Mouse (Mus musculus) embryo, embryonic 10.5 days (tissue): ENCODE measurements around the gene Cga.
A peak's percentile ranks its signal among the peaks of the same experiment; 100 is the strongest.

Source experiments
- DNase-seq: peaks from one replicate; pipeline ENCODE4 v3.0.0-alpha.2; 2015; ENCODE audit warnings: low spot score

Gene Cga

GRCm38 (mm10) chr4:34893479-34893878 is at the start of gene Cga:
Gene Cga, plus strand, starts transcription at chr4:34893779.
- DNase-seq: no peak

- DNase-seq: no peak
These were observed 49.7 kb upstream of the Cga start for GRCm38 (mm10) chr4:34843839-34844238.

- DNase-seq: no peak
These were observed 45.8 kb upstream of the Cga start for GRCm38 (mm10) chr4:34847679-34848309.

- DNase-seq: no peak
These were observed 43.4 kb upstream of the Cga start for GRCm38 (mm10) chr4:34850156-34850555.

- no peak for DNase-seq
These were observed 41.5 kb upstream of the Cga start for GRCm38 (mm10) chr4:34852051-34852450.

- no peak for DNase-seq
These were observed 37.6 kb upstream of the Cga start for GRCm38 (mm10) chr4:34855966-34856365.

GRCm38 (mm10) chr4:34858903-34859302 is 34.7 kb upstream of the Cga start:
- DNase-seq: no peak

- no peak for DNase-seq
These were observed 34.2 kb upstream of the Cga start for GRCm38 (mm10) chr4:34859416-34859815.

GRCm38 (mm10) chr4:34861438-34861837 is 32.1 kb upstream of the Cga start:
- DNase-seq: no peak

- DNase-seq: no peak
These were observed 23.8 kb upstream of the Cga start for GRCm38 (mm10) chr4:34869813-34870212.

- DNase-seq: no peak
These were observed 20.6 kb upstream of the Cga start for GRCm38 (mm10) chr4:34872896-34873495.

GRCm38 (mm10) chr4:34874234-34874633 is 19.3 kb upstream of the Cga start:
- no peak for DNase-seq

- DNase-seq: no peak
These were observed 12.5 kb upstream of the Cga start for GRCm38 (mm10) chr4:34880921-34881650.

- peak; percentile 46 for DNase-seq
These were observed 11.7 kb upstream of the Cga start for GRCm38 (mm10) chr4:34881851-34882250.

GRCm38 (mm10) chr4:34882291-34882769 is 11.2 kb upstream of the Cga start:
- DNase-seq: peak; percentile 76

- DNase-seq: peak; percentile 95
These were observed 10.8 kb upstream of the Cga start, which contains the start of gene Zfp292 for GRCm38 (mm10) chr4:34882818-34883217. Gene Zfp292, minus strand, starts transcription at chr4:34882960.

- no peak for DNase-seq
These were observed 10.1 kb upstream of the Cga start for GRCm38 (mm10) chr4:34883366-34884029.

GRCm38 (mm10) chr4:34885631-34886351 is 7.8 kb upstream of the Cga start:
- no peak for DNase-seq

GRCm38 (mm10) chr4:34886490-34887111 is 7.0 kb upstream of the Cga start:
- DNase-seq: peak; percentile 90

- DNase-seq: peak; percentile 8
These were observed 6.3 kb upstream of the Cga start for GRCm38 (mm10) chr4:34887295-34887694.

GRCm38 (mm10) chr4:34889101-34889811 is 4.3 kb upstream of the Cga start:
- DNase-seq: peak; percentile 10
